Mouse (Mus musculus) heart, adult 8-10 months (tissue): ENCODE measurements around the gene Rapgef5. TPM values are rescaled to one million over a fixed set of nuclear protein-coding genes. Genes with fewer than 3 reads are reported as not detected.

Source experiments
- DNase-seq: peaks from one replicate; pipeline ENCODE4 v3.0.0; 2022; ENCODE audit warnings: low spot score
- total RNA-seq, 4 experiments: library from RNA; stranded (reverse); gene quantifications; 2 replicates each; pipeline ENCODE4 v1.2.4; 2022

Gene Rapgef5
- total RNA-seq: 10 to 100 TPM; 27.1 to 39.3 (median 35.8) TPM

GRCm38 (mm10) chr12:117516179-117516578 lies at the start of gene Rapgef5:
Rapgef5 (plus strand) TSS chr12:117516479.
- no peak for DNase-seq

GRCm38 (mm10) chr12:117468329-117468728 lies 48.0 kb upstream of the Rapgef5 start:
- DNase-seq: peak; percentile 56

GRCm38 (mm10) chr12:117479014-117479413 lies 37.3 kb upstream of the Rapgef5 start:
- no peak for DNase-seq

- no peak for DNase-seq
Observed at GRCm38 (mm10) chr12:117479680-117480079, 36.6 kb upstream of the Rapgef5 start.

GRCm38 (mm10) chr12:117480958-117481357 lies 35.3 kb upstream of the Rapgef5 start:
- no peak for DNase-seq

- DNase-seq: no peak
Observed at GRCm38 (mm10) chr12:117482665-117483064, 33.6 kb upstream of the Rapgef5 start.

- no peak for DNase-seq
Observed at GRCm38 (mm10) chr12:117486118-117487057, 29.9 kb upstream of the Rapgef5 start.

- DNase-seq: no peak
Observed at GRCm38 (mm10) chr12:117496501-117497176, 19.6 kb upstream of the Rapgef5 start.

- no peak for DNase-seq
Observed at GRCm38 (mm10) chr12:117497361-117497760, 18.9 kb upstream of the Rapgef5 start.

- DNase-seq: peak; percentile 52
Observed at GRCm38 (mm10) chr12:117499242-117499641, 17.0 kb upstream of the Rapgef5 start.

- DNase-seq: peak; percentile 48
Observed at GRCm38 (mm10) chr12:117501180-117501579, 15.1 kb upstream of the Rapgef5 start.

GRCm38 (mm10) chr12:117502834-117503233 lies 13.4 kb upstream of the Rapgef5 start:
- no peak for DNase-seq

- DNase-seq: no peak
Observed at GRCm38 (mm10) chr12:117505163-117505562, 11.1 kb upstream of the Rapgef5 start.

GRCm38 (mm10) chr12:117507772-117508171 lies 8.5 kb upstream of the Rapgef5 start:
- no peak for DNase-seq

GRCm38 (mm10) chr12:117509919-117510318 lies 6.4 kb upstream of the Rapgef5 start:
- DNase-seq: no peak

GRCm38 (mm10) chr12:117512468-117512867 lies 3.8 kb upstream of the Rapgef5 start:
- no peak for DNase-seq

GRCm38 (mm10) chr12:117513150-117513932 lies 2.9 kb upstream of the Rapgef5 start:
- DNase-seq: no peak

- DNase-seq: no peak
Observed at GRCm38 (mm10) chr12:117517275-117517936, 1.1 kb downstream of the Rapgef5 start.

- no peak for DNase-seq
Observed at GRCm38 (mm10) chr12:117524311-117525013, 8.2 kb downstream of the Rapgef5 start.

GRCm38 (mm10) chr12:117527889-117528288 lies 11.6 kb downstream of the Rapgef5 start:
- no peak for DNase-seq
